Mouse (Mus musculus): ENCODE measurements around the gene Srek1. TPM values are rescaled to one million over a fixed set of nuclear protein-coding genes. Genes with fewer than 3 reads are reported as not detected.

Srek1 gene
- total and polyA plus RNA-seq, 3 experiments = 38.9 to 93.3 (median 45.6) TPM

DNA sequence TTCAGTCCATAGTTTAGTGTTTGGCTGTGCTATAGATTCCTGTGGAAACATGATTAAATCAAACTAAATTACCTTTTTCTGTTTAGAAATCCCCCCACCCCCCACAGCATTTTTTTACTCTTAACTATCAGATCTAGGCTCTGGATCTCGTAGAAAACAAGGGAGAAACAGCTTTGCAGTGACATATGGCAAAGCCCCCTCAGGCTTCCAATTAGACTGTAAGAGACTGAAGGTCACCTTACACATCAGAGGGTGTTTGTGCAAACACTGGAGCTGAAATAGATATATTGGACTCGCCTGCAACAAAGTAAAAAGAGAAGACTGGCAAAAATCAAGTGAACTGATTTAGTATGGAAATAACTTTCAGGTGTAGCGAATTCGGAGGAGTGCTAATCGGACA, 29.3 kb upstream of the Srek1 start:
- Histone ChIP-seq H3K9me3 (replicated peaks; ENCODE audit: low read length) (peaks cover 3% of the 10 kb centered on the region), H3K4me3 (replicated peaks in 1 of 3; ENCODE audit: low read depth in 2 of 3, low read length in 2 of 3, poor library complexity in 1 of 3) (no peak overlapping the region), H3K36me3 (replicated peaks in 1 of 2; ENCODE audit: control insufficient read depth in 1 of 2, insufficient read depth in 1 of 2, low read length in 1 of 2) (no peaks in the 10 kb centered on the region), H3K9ac (ENCODE audit: insufficient read depth, low read depth) (no peak overlapping the region), H3K4me1 (ENCODE audit: control insufficient read depth in 1 of 2, insufficient read depth in 2 of 2) (no peaks in the 10 kb centered on the region), H3K27me3 (replicated peaks) (no peaks in the 10 kb centered on the region), H3K4me2 (ENCODE audit: insufficient read depth, low read depth, poor library complexity, severe bottlenecking) (no peak overlapping the region), H3K79me2 (replicated peaks; ENCODE audit: control insufficient read depth, extremely low read depth, insufficient read depth, poor library complexity, severe bottlenecking) (no peaks in the 10 kb centered on the region), H3K27ac (ENCODE audit: insufficient read depth, low read depth) (no peak overlapping the region)
- TF ChIP-seq MAZ (IDR thresholded peaks at IDR 0.05; ENCODE audit: low read depth, low read length) (no peak), MYC (IDR thresholded peaks at IDR 0.05; ENCODE audit: low read depth, low read length) (no peak), JUN (IDR thresholded peaks at IDR 0.05; ENCODE audit: insufficient read depth, low read depth, low read length) (no peak), HCFC1 (IDR thresholded peaks at IDR 0.05; ENCODE audit: low read depth, low read length) (no peak), ETS1 (conservative IDR thresholded peaks at IDR 0.05; ENCODE audit: low read depth, low read length) (no peak), JUND (conservative IDR thresholded peaks at IDR 0.05; ENCODE audit: low read depth, low read length) (no peak), MEF2A (IDR thresholded peaks at IDR 0.05; ENCODE audit: borderline replicate concordance, low read depth, low read length) (no peak), MAX (IDR thresholded peaks at IDR 0.05; ENCODE audit: low read length) (no peak), CHD1 (IDR thresholded peaks at IDR 0.05; ENCODE audit: low read depth, low read length) (no peak), ZMIZ1 (IDR thresholded peaks at IDR 0.05; ENCODE audit: low read depth, low read length) (no peak)
- DNase-seq (ENCODE audit: extremely low read depth) = no peak
- in situ Hi-C loops (cut with MboI; ENCODE audit: low pct_ligation_motif_present, low pct_unique_long_range_greater_than_20kb, low sequenced_read_pairs) = no loop called here
- dilution Hi-C loops (cut with MboI; ENCODE audit: extremely low pct_ligation_motif_present, extremely low pct_unique_long_range_greater_than_20kb, low sequenced_read_pairs) = no loop called here

DNA sequence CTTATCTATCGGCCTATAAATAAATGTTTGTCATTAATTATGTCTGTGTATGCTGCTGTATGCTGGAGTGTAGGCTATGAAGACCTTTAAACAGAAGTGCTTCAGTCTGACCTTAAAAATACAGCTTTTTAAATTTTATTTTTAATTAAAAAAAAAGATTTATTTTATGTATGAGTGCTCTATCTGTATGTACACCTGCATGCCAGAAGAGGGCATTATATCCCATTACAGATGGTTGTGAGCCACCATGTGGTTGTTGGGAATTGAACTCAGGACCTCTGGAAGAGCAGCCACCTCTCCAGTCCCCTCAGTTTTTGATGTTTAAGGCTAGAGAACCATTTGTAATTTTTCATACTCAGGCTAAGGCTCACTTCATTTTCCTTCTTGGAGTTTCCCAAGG, 26.6 kb upstream of the Srek1 start:
- Histone ChIP-seq H3K36me3 (replicated peaks in 1 of 2; ENCODE audit: control insufficient read depth in 1 of 2, insufficient read depth in 1 of 2, low read length in 1 of 2) (no peaks in the 10 kb centered on the region), H3K27me3 (replicated peaks) (no peaks in the 10 kb centered on the region), H3K9me3 (replicated peaks; ENCODE audit: low read length) (peaks cover 3% of the 10 kb centered on the region), H3K4me2 (ENCODE audit: insufficient read depth, low read depth, poor library complexity, severe bottlenecking) (no peak overlapping the region), H3K9ac (ENCODE audit: insufficient read depth, low read depth) (no peak overlapping the region), H3K27ac (ENCODE audit: insufficient read depth, low read depth) (no peak overlapping the region), H3K79me2 (replicated peaks; ENCODE audit: control insufficient read depth, extremely low read depth, insufficient read depth, poor library complexity, severe bottlenecking) (no peaks in the 10 kb centered on the region), H3K4me1 (ENCODE audit: control insufficient read depth in 1 of 2, insufficient read depth in 2 of 2) (no peaks in the 10 kb centered on the region), H3K4me3 (replicated peaks in 1 of 3; ENCODE audit: low read depth in 2 of 3, low read length in 2 of 3, poor library complexity in 1 of 3) (no peak overlapping the region)
- dilution Hi-C loops (cut with MboI; ENCODE audit: extremely low pct_ligation_motif_present, extremely low pct_unique_long_range_greater_than_20kb, low sequenced_read_pairs) = no loop called here
- TF ChIP-seq MEF2A (IDR thresholded peaks at IDR 0.05; ENCODE audit: borderline replicate concordance, low read depth, low read length) (no peak), NELFE (IDR thresholded peaks at IDR 0.05; ENCODE audit: low read depth, low read length) (no peak), POLR2A (IDR thresholded peaks at IDR 0.05; ENCODE audit: low read depth, low read length) (no peak), IRF4 (IDR thresholded peaks at IDR 0.05; ENCODE audit: low read depth, low read length) (no peak), JUN (IDR thresholded peaks at IDR 0.05; ENCODE audit: insufficient read depth, low read depth, low read length) (no peak), ZC3H11A (IDR thresholded peaks at IDR 0.05; ENCODE audit: low read depth, low read length) (no peak), CTCF (conservative IDR thresholded peaks at IDR 0.05 in 1 of 2, IDR thresholded peaks at IDR 0.05 in 1 of 2; ENCODE audit: low read depth in 2 of 2, low read length in 2 of 2) (peak in 1 of 2 experiments; percentile 49; a peak in 2 of 4 replicates)
- in situ Hi-C loops (cut with MboI; ENCODE audit: low pct_ligation_motif_present, low pct_unique_long_range_greater_than_20kb, low sequenced_read_pairs) = no loop called here
- DNase-seq (ENCODE audit: extremely low read depth) = no peak

Measured in CH12.LX (cell line).